Mouse (Mus musculus): ENCODE data around the gene Mgat2.
"Not testable (repeated sequence)": the region's sequence is repeated elsewhere in the genome, so short reads cannot be mapped to it uniquely, and the experiment has no call there.

Mgat2 gene

GRCm38 (mm10) chr12:69183583-69184308, at the start of gene Mgat2, which contains the start of gene Rpl36al:
TSS of gene Mgat2 (plus strand) at chr12:69184157.
TSS of gene Rpl36al (minus strand) at chr12:69184083.
- DNase-seq (ENCODE audit: low spot score): peak; percentile 98

DNA sequence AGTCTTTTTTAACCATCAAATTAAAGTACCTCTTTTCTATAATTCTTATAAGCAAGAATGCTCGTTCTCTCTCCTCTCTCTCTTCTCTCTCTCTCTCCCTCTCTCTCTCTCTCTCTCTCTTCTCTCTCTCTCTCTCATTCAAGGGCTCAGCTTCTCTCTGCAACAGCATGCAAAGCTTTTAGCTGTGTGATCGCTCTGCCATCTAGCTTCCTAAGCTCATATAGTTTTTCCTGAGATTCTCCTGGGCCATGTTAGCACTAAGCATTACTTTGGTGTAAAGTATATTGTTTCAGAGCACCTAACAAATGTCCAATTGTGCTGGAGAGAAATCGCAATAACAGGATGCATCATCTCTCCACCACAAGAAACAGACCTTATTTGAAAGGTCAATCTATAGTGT, 44.8 kb upstream of the Mgat2 start:
- DNase-seq (ENCODE audit: low spot score): no peak

GRCm38 (mm10) chr12:69139841-69140240, 44.1 kb upstream of the Mgat2 start:
- no peak for DNase-seq (ENCODE audit: low spot score)

- no peak for DNase-seq (ENCODE audit: low spot score)
These were observed 40.5 kb upstream of the Mgat2 start for GRCm38 (mm10) chr12:69143460-69143859.

- DNase-seq (ENCODE audit: low spot score): no peak
These were observed 36.7 kb upstream of the Mgat2 start for GRCm38 (mm10) chr12:69147166-69147735.

GRCm38 (mm10) chr12:69150049-69150448, 33.9 kb upstream of the Mgat2 start:
- no peak for DNase-seq (ENCODE audit: low spot score)

GRCm38 (mm10) chr12:69155923-69156322, 28.0 kb upstream of the Mgat2 start:
- no peak for DNase-seq (ENCODE audit: low spot score)

- no peak for DNase-seq (ENCODE audit: low spot score)
These were observed 27.5 kb upstream of the Mgat2 start for GRCm38 (mm10) chr12:69156436-69156835.

DNA sequence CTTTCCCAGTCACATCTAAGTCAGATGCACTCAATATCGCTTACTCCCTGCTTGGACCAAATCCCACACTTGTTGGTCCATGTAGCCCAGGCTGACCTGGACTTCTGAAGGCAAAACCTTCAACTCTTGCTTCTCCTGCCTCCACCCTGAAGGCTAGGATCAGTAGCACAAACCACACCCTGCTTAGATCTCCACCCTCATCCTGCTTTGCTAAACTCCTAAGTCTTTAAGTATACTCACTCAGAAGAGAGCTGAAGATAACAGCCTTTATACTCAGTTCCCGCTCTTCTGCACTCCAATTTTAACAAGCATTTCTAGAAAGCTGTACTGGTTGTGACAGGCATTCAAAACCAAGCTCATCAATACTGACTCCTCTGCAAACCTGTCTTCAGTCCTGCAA, 26.9 kb upstream of the Mgat2 start:
- no peak for DNase-seq (ENCODE audit: low spot score)

GRCm38 (mm10) chr12:69158366-69158764, 25.6 kb upstream of the Mgat2 start:
- peak; percentile 40 for DNase-seq (ENCODE audit: low spot score)

GRCm38 (mm10) chr12:69158765-69159577, 25.0 kb upstream of the Mgat2 start, which contains the start of gene Rps29:
TSS of gene Rps29 (minus strand) at chr12:69159186.
- peak; percentile 100 for DNase-seq (ENCODE audit: low spot score)

- DNase-seq (ENCODE audit: low spot score): peak; percentile 91
These were observed 24.4 kb upstream of the Mgat2 start for GRCm38 (mm10) chr12:69159578-69159940.

GRCm38 (mm10) chr12:69160677-69161076, 23.3 kb upstream of the Mgat2 start:
- not testable (repeated sequence) for DNase-seq (ENCODE audit: low spot score)

- not testable (repeated sequence) for DNase-seq (ENCODE audit: low spot score)
These were observed 20.4 kb upstream of the Mgat2 start for GRCm38 (mm10) chr12:69163586-69163985.

DNA sequence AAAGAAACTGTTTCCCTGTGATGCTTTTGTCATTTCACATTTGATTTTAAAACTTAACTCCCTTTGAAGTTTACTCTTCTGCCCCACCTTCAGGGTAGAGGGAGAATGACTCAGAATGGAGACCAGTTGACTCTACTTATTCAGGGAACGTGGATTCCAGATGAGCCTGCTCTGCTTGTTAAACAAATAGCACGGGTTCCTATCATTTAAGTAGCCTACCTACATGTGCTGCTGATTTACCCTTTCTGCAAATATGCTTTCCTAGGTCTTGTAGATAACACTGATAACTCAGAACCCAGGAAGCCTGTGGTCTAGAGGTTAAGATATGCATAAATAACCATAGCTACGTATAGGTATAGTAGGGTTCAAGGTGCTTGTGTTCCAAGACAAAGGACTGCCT, 19.1 kb upstream of the Mgat2 start:
- DNase-seq (ENCODE audit: low spot score): no peak

DNA sequence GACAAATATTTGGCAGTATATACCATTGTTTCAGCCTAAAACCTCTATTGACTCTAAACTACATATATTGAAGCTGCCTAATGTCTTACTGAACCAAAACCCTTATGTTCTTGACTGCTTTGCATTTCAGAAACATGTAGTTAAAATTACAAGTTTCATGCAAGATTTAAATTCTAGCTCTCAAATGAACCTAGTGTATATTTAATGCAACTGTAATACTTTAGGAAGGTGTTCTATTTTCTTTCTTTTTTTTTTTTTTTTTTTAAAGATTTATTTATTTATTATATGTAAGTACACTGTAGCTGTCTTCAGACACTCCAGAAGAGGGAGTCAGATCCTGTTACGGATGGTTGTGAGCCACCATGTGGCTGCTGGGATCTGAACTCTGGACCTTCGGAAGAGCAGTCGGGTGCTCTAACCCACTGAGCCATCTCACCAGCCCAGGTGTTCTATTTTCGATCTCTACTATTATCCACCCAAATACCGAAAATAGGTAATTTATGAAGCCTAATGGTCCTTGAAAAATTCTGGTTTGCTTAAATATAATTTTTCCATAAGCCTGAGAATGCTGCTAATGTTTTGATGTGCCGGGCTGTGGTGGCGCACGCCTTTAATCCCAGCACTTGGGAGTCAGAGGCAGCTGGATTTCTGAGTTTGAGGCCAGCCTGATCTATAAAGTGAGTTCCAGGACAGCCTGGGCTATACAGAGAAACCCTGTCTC, 16.9 kb upstream of the Mgat2 start:
- not testable (repeated sequence) for DNase-seq (ENCODE audit: low spot score)

GRCm38 (mm10) chr12:69167656-69168460, 16.1 kb upstream of the Mgat2 start:
- no peak for DNase-seq (ENCODE audit: low spot score)

DNA sequence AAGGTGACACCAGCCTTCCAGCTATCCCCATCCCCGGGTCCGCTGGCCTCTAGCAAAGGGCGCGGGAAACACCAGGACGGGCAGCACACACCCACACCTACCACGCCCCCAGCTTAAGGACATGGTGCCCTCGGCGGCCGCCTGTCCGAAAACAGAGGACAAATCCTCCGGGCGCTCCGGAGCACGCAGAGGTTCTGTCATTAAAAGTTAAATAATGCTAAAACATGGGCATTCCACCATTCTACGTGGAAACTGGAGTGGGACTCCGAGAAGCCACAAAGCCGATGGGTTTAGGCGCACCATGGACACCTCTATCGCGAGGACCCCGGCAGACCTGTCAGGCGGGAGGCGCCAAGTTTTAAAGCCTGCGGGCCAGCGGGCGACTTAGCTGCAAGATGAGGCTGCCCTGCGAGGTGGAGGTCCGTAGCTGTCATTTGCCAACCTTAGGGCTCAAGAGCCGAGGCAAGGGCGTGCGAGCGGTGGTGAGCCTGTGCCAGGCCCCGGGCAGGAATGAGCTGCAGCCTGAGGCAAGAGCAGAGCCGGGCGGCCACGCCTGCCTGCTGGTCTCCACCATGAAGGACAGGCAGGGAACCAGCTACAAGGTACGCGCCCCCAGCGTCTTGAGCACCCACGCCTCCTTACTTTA, 15.4 kb upstream of the Mgat2 start, which contains the start of gene Lrr1:
Gene Lrr1 (plus strand): TSS at position 354 of the 646 bp plus-strand sequence.
- DNase-seq (ENCODE audit: low spot score): peak; percentile 89

- DNase-seq (ENCODE audit: low spot score): no peak
These were observed 12.7 kb upstream of the Mgat2 start for GRCm38 (mm10) chr12:69171307-69171706.

DNA sequence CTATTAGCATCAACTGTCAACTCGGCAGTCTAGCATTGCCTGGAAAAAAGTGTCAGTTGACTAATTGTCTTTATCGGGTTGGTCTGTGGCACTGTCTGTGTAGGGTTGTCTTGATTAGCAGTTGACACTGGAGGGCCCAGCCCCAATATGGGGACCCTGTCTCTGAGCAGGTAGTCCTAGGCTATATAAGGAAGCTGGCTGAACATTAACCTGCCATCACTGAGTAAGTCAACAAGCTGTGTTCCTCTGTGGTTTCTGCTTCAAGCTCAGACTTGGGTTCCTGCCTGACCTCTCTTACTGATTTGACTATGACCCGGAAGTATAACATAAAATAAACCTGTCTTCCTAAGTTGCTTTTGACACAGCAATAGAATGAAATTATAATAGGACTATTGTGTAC, 8.0 kb upstream of the Mgat2 start:
- DNase-seq (ENCODE audit: low spot score): no peak

GRCm38 (mm10) chr12:69177526-69177925, 6.4 kb upstream of the Mgat2 start:
- no peak for DNase-seq (ENCODE audit: low spot score)

Data from embryo, embryonic 10.5 days (tissue).